Mouse (Mus musculus) ES-E14 (cell line): Measurements from ENCODE around the gene Noa1.

Source experiments
- CHD2 ChIP-seq: IDR thresholded peaks from 2 replicates; pipeline ENCODE4 v1.6.1; 2014; ENCODE audit warnings: mild to moderate bottlenecking, low read depth, low read length, inconsistent platforms
- MAFK ChIP-seq: IDR thresholded peaks from 2 replicates; pipeline ENCODE4 v1.6.1; 2014; ENCODE audit warnings: mild to moderate bottlenecking, low read depth, low read length, inconsistent platforms; ENCODE audit not compliant: insufficient read depth

GRCm38 (mm10) chr5:77265671-77266065 is 44.2 kb downstream of the Noa1 start:
- no peak for TF ChIP-seq MAFK
- TF ChIP-seq CHD2, result no peak
